Mouse (Mus musculus): Measurements from ENCODE around the gene Tut1. TPM values are rescaled to one million over a fixed set of nuclear protein-coding genes. Genes with fewer than 3 reads are reported as not detected.

Tut1 gene
- polyA plus RNA-seq, 1 experiment from 2014 or later = 32.6 TPM

DNA sequence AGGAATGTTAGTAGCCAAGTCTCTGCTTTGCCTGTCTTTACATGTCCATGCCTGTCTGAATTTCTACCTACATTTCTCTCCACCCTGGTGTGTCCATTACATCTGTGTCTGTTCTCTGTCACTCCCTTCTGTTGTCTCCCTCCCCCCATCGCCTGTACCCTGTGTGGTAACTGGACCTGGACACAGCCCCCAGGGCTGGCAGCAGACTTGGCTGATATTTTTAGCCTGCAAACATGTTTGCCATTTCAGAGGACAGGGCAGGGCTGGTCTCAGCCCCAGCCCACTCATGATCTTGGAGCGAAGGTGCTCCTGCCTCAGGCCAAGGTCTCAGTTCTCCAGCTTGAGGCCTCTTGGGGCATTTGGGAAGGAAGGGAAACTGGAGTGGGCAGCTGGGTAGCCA, 34.2 kb downstream of the Tut1 start:
- no peaks in the 10 kb centered on the region for H3K36me3 ChIP-seq
- WGBS = 63% methylated on average over 2 of the region's 2 CpGs
- no peak overlapping the region for H3K9ac ChIP-seq (replicated peaks)
- peaks cover 57% of the 10 kb centered on the region for H3K27me3 ChIP-seq
- no peak overlapping the region for H3K4me3 ChIP-seq (replicated peaks)
- H3K9me3 ChIP-seq = no peaks in the 10 kb centered on the region
- ATAC-seq = no peak
- peaks cover 54% of the 10 kb centered on the region for H3K4me1 ChIP-seq (replicated peaks)
- H3K4me2 ChIP-seq (replicated peaks) = no peak overlapping the region
- H3K27ac ChIP-seq = no peak overlapping the region

DNA sequence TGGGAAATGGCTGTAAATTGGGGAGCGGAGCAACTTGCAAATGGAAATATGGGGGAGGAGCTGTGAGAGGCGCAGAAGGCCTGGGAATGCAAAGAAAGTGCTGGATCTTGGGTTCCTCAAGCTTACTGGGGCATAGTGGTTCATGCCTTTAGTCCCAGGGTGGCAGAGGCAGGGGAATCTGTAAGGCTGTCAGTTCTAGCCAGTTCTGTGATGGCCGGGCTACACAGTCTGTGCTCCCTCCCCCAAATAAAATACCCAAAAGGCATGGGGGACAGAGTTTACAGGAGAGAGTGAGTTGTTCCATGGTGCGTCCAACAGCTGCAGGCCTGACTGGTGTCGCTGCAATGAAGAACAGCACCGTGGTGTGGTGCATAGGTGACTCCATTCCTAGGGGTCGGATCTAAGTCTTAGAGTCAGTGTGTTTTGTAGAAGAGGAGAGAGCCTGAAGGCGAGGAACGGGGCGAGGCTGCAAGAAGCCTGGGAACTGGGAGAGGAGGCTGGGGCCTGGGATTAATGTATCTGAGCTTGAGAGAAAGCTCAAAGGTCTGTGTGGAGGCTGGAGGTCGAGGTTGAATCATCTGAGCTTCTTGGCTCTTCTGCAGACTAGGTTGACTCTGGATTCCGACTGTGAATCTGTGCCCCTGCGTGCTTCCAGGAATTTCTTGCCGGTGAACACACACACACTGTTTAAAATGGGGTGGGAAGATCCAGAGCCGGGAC, 34.9 kb downstream of the Tut1 start:
- peak overlapping the region; percentile 46 for H3K4me3 ChIP-seq (replicated peaks)
- no peak overlapping the region for H3K27ac ChIP-seq
- H3K9ac ChIP-seq (replicated peaks) = peak overlapping the region; percentile 56
- WGBS = 13% methylated on average over 15 of the region's 15 CpGs
- H3K9me3 ChIP-seq = no peaks in the 10 kb centered on the region
- no peak for ATAC-seq
- peaks cover 47% of the 10 kb centered on the region for H3K4me1 ChIP-seq (replicated peaks)
- no peaks in the 10 kb centered on the region for H3K36me3 ChIP-seq
- peak overlapping the region; percentile 71 for H3K4me2 ChIP-seq (replicated peaks)
- peaks cover 57% of the 10 kb centered on the region for H3K27me3 ChIP-seq

DNA sequence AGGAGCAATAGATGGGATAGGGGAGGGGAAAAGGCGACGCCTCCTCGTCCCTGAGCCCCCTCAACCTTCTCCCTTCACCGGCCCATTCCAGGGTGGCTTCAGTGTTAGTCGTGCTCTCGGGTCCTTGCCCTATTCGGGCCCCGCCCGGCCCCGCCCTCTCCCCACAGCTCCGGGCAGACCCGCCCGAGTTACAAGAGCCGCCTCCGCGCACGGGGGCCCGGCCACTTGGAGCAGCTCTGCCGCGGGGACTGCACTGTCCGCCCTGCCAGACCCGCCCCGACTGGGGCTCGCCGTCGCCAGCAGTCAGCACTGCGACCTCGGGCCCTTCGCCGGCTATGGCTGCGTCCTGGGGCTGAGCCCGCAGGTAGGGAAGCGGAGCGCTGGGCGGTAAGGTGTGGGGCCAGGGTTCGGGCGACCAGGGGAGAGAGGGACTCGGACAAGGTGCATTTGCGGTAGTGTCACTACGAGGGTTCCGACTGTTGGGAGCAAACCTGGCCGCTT, 35.5 kb downstream of the Tut1 start, which contains the start of gene Ahnak:
TSS of gene Ahnak (plus strand) at position 219 of the 501 bp plus-strand sequence.
- H3K4me3 ChIP-seq (replicated peaks) = peak within 1 kb of the TSS; percentile 46
- peak within 1 kb of the TSS; percentile 71 for H3K4me2 ChIP-seq (replicated peaks)
- H3K27me3 ChIP-seq = peaks cover 57% of the 10 kb centered on the region
- H3K36me3 ChIP-seq = no peaks in the 10 kb centered on the region
- ATAC-seq = peak; percentile 25
- no peak within 1 kb of the TSS for H3K27ac ChIP-seq
- no peaks in the 10 kb centered on the region for H3K9me3 ChIP-seq
- H3K4me1 ChIP-seq (replicated peaks) = peaks cover 41% of the 10 kb centered on the region
- WGBS = under 1% methylated on average over 42 of the region's 42 CpGs
- peak within 1 kb of the TSS; percentile 56 for H3K9ac ChIP-seq (replicated peaks)

DNA sequence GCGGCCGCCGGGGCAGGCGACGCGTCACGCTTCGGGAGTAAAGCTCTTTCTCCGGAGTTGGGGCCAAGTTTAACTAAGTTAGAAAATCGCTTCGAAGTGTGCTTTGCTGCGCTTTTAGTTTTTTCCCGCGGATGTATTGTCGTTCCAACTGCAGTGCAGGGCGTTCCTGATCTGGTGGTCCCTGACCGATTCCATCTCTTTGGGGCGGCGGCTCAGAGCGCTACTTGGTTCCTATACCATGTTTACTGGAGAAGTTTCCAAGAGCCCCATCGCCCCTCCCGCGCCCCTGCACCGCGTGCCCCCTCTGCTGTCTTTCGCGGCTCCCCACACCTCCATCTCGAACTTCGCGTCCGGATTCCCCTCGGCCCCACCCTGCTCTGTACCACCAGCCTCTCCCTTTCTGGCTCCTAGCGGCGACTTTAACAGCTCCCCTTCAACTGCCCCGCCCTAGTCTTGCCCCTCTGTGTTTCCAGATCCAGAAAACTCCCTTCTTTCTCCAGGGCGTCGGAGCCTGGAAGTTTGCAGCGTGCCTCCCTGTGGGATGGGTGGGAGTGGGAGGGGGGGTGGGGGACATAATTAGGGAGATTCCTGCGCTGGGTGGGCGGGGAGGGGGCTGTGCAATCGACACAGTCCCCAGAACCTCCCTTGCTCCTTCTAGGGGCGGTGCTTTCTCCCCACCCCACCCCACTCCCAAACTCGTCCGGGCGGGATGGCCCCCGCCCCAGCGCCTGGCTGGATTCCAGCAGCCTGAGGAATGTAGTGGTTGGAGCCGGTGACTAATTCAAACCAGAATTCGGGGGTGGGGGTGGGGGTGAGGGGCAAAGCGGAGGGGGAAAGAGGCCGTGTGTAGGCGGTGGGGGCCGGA, 36.2 kb downstream of the Tut1 start:
- no peaks in the 10 kb centered on the region for H3K36me3 ChIP-seq
- ATAC-seq = peak; percentile 51
- peak overlapping the region; percentile 56 for H3K9ac ChIP-seq (replicated peaks)
- H3K4me3 ChIP-seq (replicated peaks) = peak overlapping the region; percentile 46
- H3K27ac ChIP-seq = no peak overlapping the region
- peaks cover 34% of the 10 kb centered on the region for H3K4me1 ChIP-seq (replicated peaks)
- no peaks in the 10 kb centered on the region for H3K9me3 ChIP-seq
- WGBS = under 1% methylated on average over 52 of the region's 53 CpGs
- H3K4me2 ChIP-seq (replicated peaks) = peak overlapping the region; percentile 71
- peaks cover 57% of the 10 kb centered on the region for H3K27me3 ChIP-seq

DNA sequence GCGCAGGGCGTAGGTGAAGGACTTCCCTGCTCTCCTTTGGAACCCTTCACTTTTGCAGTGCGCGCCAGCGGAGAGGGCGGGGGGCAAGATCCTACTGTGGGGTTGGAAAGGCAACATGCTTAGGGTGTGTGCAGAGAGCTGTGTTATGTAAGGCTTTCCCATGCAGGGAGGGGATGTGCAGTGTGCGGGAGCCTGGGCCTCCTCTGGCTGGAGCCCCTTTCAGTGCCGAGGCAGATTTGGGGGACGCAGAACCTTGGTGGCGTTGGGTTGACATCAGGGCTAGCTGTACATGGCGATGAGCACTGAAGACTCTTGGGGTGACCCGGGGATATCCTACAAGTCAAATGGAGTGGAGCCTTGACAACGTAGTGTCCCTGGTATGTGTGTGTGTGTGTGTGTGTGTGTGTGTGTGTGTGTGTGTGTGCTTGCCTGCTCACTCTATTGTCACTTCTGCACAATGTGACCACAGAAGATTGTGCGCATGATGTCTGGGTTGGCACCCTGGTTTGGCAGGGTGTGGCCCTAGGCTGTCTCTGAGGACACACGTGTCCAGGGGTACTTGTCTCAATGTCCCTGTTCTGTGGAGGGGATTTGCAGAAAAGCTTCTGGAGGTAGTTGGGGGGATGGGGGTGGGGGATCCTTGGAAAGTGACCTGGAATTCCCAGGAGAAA, 36.9 kb downstream of the Tut1 start:
- Histone ChIP-seq H3K4me3 (replicated peaks) (peak overlapping the region; percentile 46), H3K4me1 (replicated peaks) (peaks cover 26% of the 10 kb centered on the region), H3K36me3 (no peaks in the 10 kb centered on the region), H3K27ac (no peak overlapping the region), H3K9me3 (no peaks in the 10 kb centered on the region), H3K4me2 (replicated peaks) (peak overlapping the region; percentile 71), H3K9ac (replicated peaks) (peak overlapping the region; percentile 56), H3K27me3 (peaks cover 57% of the 10 kb centered on the region)
- 12% methylated on average over 15 of the region's 15 CpGs for WGBS
- ATAC-seq = peak; percentile 72

- H3K9me3 ChIP-seq = no peaks in the 10 kb centered on the region
- no peak overlapping the region for H3K9ac ChIP-seq (replicated peaks)
- H3K27ac ChIP-seq = no peak overlapping the region
- peak overlapping the region; percentile 71 for H3K4me2 ChIP-seq (replicated peaks)
- H3K27me3 ChIP-seq = peaks cover 54% of the 10 kb centered on the region
- 76% methylated on average over 4 of the region's 4 CpGs for WGBS
- H3K36me3 ChIP-seq = no peaks in the 10 kb centered on the region
- no peak overlapping the region for H3K4me3 ChIP-seq (replicated peaks)
- no peak for ATAC-seq
- peaks cover 26% of the 10 kb centered on the region for H3K4me1 ChIP-seq (replicated peaks)
Measured at GRCm38 (mm10) chr19:8991245-8991870, 37.7 kb downstream of the Tut1 start.

GRCm38 (mm10) chr19:8991871-8992735, 38.5 kb downstream of the Tut1 start:
- peaks cover 26% of the 10 kb centered on the region for H3K4me1 ChIP-seq (replicated peaks)
- peak overlapping the region; percentile 71; the same call in 1 of the 2 replicates for H3K4me2 ChIP-seq (replicated peaks)
- no peak overlapping the region for H3K4me3 ChIP-seq (replicated peaks)
- 83% methylated on average over 13 of the region's 13 CpGs for WGBS
- no peaks in the 10 kb centered on the region for H3K36me3 ChIP-seq
- H3K27me3 ChIP-seq = peaks cover 54% of the 10 kb centered on the region
- H3K9me3 ChIP-seq = no peaks in the 10 kb centered on the region
- ATAC-seq = no peak
- H3K27ac ChIP-seq = no peak overlapping the region
- no peak overlapping the region for H3K9ac ChIP-seq (replicated peaks)

- 36% methylated on average over 12 of the region's 12 CpGs for WGBS
- H3K36me3 ChIP-seq = no peaks in the 10 kb centered on the region
- H3K9me3 ChIP-seq = no peaks in the 10 kb centered on the region
- no peak for ATAC-seq
- no peak overlapping the region for H3K27ac ChIP-seq
- H3K4me2 ChIP-seq (replicated peaks) = no peak overlapping the region
- no peak overlapping the region for H3K9ac ChIP-seq (replicated peaks)
- no peak overlapping the region for H3K4me3 ChIP-seq (replicated peaks)
- H3K4me1 ChIP-seq (replicated peaks) = peaks cover 24% of the 10 kb centered on the region
- H3K27me3 ChIP-seq = peaks cover 45% of the 10 kb centered on the region
Measured at GRCm38 (mm10) chr19:8992769-8993624, 39.4 kb downstream of the Tut1 start.

DNA sequence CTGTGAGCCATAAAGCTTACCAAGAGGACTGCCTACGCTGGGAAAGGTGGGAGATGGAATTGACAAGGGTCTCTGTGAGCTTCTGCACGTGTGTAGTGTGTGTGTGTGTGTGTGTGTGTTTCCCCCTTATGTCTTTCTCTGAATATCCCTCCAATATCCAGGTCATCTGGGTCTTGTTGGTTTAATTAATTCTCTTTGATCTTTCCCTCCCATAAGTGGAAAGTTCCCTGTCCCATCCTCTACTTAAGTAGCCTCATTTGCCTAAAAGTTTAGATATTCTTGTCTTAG, 39.9 kb downstream of the Tut1 start:
- no peak for ATAC-seq

GRCm38 (mm10) chr19:8994813-8995607, 41.4 kb downstream of the Tut1 start:
- 78% methylated on average over 10 of the region's 10 CpGs for WGBS
- Histone ChIP-seq H3K27ac (no peak overlapping the region), H3K4me2 (replicated peaks) (no peak overlapping the region), H3K4me1 (replicated peaks) (peaks cover 12% of the 10 kb centered on the region), H3K9ac (replicated peaks) (no peak overlapping the region), H3K36me3 (no peaks in the 10 kb centered on the region), H3K9me3 (no peaks in the 10 kb centered on the region), H3K4me3 (replicated peaks) (no peak overlapping the region), H3K27me3 (peaks cover 25% of the 10 kb centered on the region)
- no peak for ATAC-seq

More for the DNA sequence above, 39.9 kb downstream of the Tut1 start:
- WGBS = 58% methylated on average over 2 of the region's 2 CpGs
- Histone ChIP-seq H3K4me3 (replicated peaks) (no peak overlapping the region), H3K9me3 (no peaks in the 10 kb centered on the region), H3K9ac (replicated peaks) (no peak overlapping the region), H3K4me2 (replicated peaks) (no peak overlapping the region), H3K27me3 (peaks cover 39% of the 10 kb centered on the region), H3K4me1 (replicated peaks) (peaks cover 23% of the 10 kb centered on the region), H3K27ac (no peak overlapping the region), H3K36me3 (no peaks in the 10 kb centered on the region)
